Mouse (Mus musculus) heart, postnatal 0 days (tissue): ENCODE measurements around the gene Ehmt2. TPM values are rescaled to one million over a fixed set of nuclear protein-coding genes. Genes with fewer than 3 reads are reported as not detected.

Source experiments
- ATAC-seq: fragments of 200-750 bp; cut with Nextera tagmentation; 2 replicates; pipeline ENCODE4 v1.8.0; 2017; ENCODE audit warnings: low read depth, moderate number of reproducible peaks, moderate library complexity; ENCODE audit not compliant: insufficient read depth
- DNase-seq: peaks from one replicate; pipeline ENCODE4 v3.0.0-alpha.2; 2016; ENCODE audit warnings: low spot score
- H3K27ac ChIP-seq: fragments of 300-500 bp; sonication (generic); 2 replicates; pipeline ENCODE4 v1.5.1; 2014; ENCODE audit warnings: low read depth, mild to moderate bottlenecking
- H3K27me3 ChIP-seq: fragments of 300-500 bp; sonication (generic); 2 replicates; pipeline ENCODE4 v1.6.1; 2014; ENCODE audit warnings: low read length, mixed read lengths; ENCODE audit not compliant: control insufficient read depth, insufficient read depth
- H3K36me3 ChIP-seq: fragments of 300-500 bp; sonication (generic); replicated peaks from 2 replicates; pipeline ENCODE4 v1.6.1; 2014; ENCODE audit warnings: low read length, mixed read lengths; ENCODE audit not compliant: control insufficient read depth, insufficient read depth
- H3K4me1 ChIP-seq: fragments of 300-500 bp; sonication (generic); 2 replicates; pipeline ENCODE4 v1.6.1; 2014; ENCODE audit warnings: antibody characterized with exemption; ENCODE audit not compliant: control insufficient read depth, insufficient read depth
- H3K4me2 ChIP-seq: fragments of 300-500 bp; sonication (generic); 2 replicates; pipeline ENCODE4 v1.6.1; 2014; ENCODE audit warnings: low read depth, mild to moderate bottlenecking, low read length, moderate library complexity
- H3K4me3 ChIP-seq: fragments of 300-500 bp; sonication (generic); 2 replicates; pipeline ENCODE4 v1.5.1; 2014; ENCODE audit warnings: low read depth, low read length
- H3K9ac ChIP-seq: fragments of 300-500 bp; sonication (generic); replicated peaks from 2 replicates; pipeline ENCODE4 v1.6.1; 2014; ENCODE audit warnings: low read depth, low read length, mixed read lengths
- H3K9me3 ChIP-seq: fragments of 300-500 bp; sonication (generic); replicated peaks from 2 replicates; pipeline ENCODE4 v1.6.1; 2016; ENCODE audit warnings: low read length; ENCODE audit not compliant: control insufficient read depth
- CTCF ChIP-seq: IDR thresholded peaks from 2 replicates; pipeline ENCODE4 v1.5.1; 2016; ENCODE audit warnings: antibody characterized with exemption, control low read depth, low read depth
- EP300 ChIP-seq: IDR thresholded peaks from 2 replicates; pipeline ENCODE4 v1.6.1; 2016; ENCODE audit warnings: antibody characterized with exemption, low read depth
- WGBS: fragments of 180-500 bp; shearing (Covaris S2); extraction: QIAGEN DNeasy Blood & Tissue Kit; methylation state at CpG from one replicate; pipeline ENCODE4 v1.1.7; 2014; 5-methylcytosine and 5-hydroxymethylcytosine counted together
- polyA plus RNA-seq: library from polyadenylated mRNA; unstranded; fragments of >200 nt; fragmentation: Nextera tagmentation; extraction: Ambion mirVana; gene quantifications from 2 replicates; pipeline ENCODE4 v1.2.1, GENCODE M21; 2015
- total RNA-seq: library from RNA; depleted of rRNA; stranded (reverse); fragments of >200 nt; gene quantifications from 2 replicates; pipeline ENCODE4 v1.2.3, GENCODE M21; 2014; ENCODE audit warnings: low replicate concordance

Ehmt2 gene
- total and polyA plus RNA-seq, 2 experiments from 2014 or later = 17.6 to 80.3 TPM

DNA sequence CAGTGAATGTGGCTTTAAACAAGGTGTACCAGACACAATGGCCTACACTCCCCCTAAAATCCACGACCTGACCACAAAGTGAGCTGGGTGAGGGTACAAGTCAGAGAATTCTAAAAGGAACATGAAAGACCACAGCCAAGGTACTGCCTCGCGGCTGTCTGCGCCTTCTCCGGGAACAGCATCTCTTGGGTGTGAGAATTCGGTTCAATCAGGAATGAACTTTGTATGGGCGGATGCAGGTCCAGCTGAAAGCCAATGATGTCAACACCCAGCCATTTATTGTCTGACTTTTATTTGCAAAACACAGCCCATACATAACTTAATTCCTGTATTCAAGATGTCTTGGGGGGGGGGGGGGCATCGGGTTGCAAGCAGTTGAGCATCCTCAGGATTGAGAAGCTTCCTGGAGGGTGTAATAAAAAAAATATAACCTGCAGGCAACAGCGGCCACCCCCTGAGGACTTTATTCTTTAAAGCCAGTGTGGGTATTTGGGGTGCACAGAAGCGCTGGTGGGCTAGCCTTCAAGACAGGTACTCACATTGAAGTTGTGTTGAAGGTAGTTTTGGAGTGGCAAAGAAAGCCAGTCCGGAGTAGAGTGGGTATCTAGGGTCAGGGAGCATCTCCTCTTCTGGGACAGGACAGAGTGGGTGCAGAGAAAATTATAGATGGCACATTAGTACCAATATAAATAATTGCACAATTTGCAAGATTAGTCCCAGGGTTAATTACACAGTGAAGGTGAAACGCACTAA lies 5.0 kb upstream of the Ehmt2 start:
- Histone ChIP-seq H3K9me3 (no peaks in the 10 kb centered on the region), H3K4me2 (peak overlapping the region; percentile 99), H3K4me1 (peaks cover 17% of the 10 kb centered on the region), H3K9ac (peak overlapping the region; percentile 18), H3K36me3 (no peaks in the 10 kb centered on the region), H3K4me3 (peak overlapping the region; percentile 85), H3K27me3 (no peaks in the 10 kb centered on the region), H3K27ac (peak overlapping the region; percentile 80)
- WGBS = 74% methylated on average over 12 of the region's 12 CpGs
- TF ChIP-seq CTCF = no peak
- TF ChIP-seq EP300 = no peak
- ATAC-seq = no peak
- DNase-seq = no peak

- H3K36me3 ChIP-seq = no peaks in the 10 kb centered on the region
- peaks cover 17% of the 10 kb centered on the region for H3K4me1 ChIP-seq
- no peaks in the 10 kb centered on the region for H3K27me3 ChIP-seq
- WGBS = 0% methylated on average over 20 of the region's 51 CpGs
- ATAC-seq (peak; percentile 90), DNase-seq (peak; percentile 91)
- peak overlapping the region; percentile 80 for H3K27ac ChIP-seq
- H3K9me3 ChIP-seq = no peaks in the 10 kb centered on the region
- H3K4me2 ChIP-seq = peak overlapping the region; percentile 99
- peak overlapping the region; percentile 68 for H3K9ac ChIP-seq
- TF ChIP-seq EP300 (no peak), CTCF (no peak; the same call in 1 of the 2 replicates)
- peak overlapping the region; percentile 85 for H3K4me3 ChIP-seq
Measured at GRCm38 (mm10) chr17:34894074-34894597, 4.1 kb upstream of the Ehmt2 start.

GRCm38 (mm10) chr17:34894801-34895530 lies 3.3 kb upstream of the Ehmt2 start:
- Histone ChIP-seq H3K27me3 (no peaks in the 10 kb centered on the region), H3K4me2 (peak overlapping the region; percentile 99), H3K4me3 (peak overlapping the region; percentile 85), H3K9ac (peak overlapping the region; percentile 68), H3K4me1 (peaks cover 18% of the 10 kb centered on the region), H3K9me3 (no peaks in the 10 kb centered on the region), H3K36me3 (no peaks in the 10 kb centered on the region), H3K27ac (peak overlapping the region; percentile 80)
- no peak for TF ChIP-seq CTCF
- TF ChIP-seq EP300 = no peak
- 13% methylated on average over 47 of the region's 51 CpGs for WGBS
- ATAC-seq (peak; percentile 1; the same call in 1 of the 2 replicates), DNase-seq (no peak)

- Histone ChIP-seq H3K27ac (0 out of 2 replicates have a peak overlapping the region, but pooled peaks have one; percentile 80), H3K4me3 (no peak overlapping the region), H3K4me2 (no peak overlapping the region), H3K9ac (no peak overlapping the region), H3K9me3 (no peaks in the 10 kb centered on the region), H3K36me3 (no peaks in the 10 kb centered on the region), H3K4me1 (peaks cover 21% of the 10 kb centered on the region), H3K27me3 (no peaks in the 10 kb centered on the region)
- no peak for TF ChIP-seq CTCF
- TF ChIP-seq EP300 = no peak
- WGBS = 91% methylated on average over 15 of the region's 15 CpGs
- ATAC-seq = no peak
- DNase-seq = no peak
Measured at GRCm38 (mm10) chr17:34895724-34896123, 2.5 kb upstream of the Ehmt2 start.

DNA sequence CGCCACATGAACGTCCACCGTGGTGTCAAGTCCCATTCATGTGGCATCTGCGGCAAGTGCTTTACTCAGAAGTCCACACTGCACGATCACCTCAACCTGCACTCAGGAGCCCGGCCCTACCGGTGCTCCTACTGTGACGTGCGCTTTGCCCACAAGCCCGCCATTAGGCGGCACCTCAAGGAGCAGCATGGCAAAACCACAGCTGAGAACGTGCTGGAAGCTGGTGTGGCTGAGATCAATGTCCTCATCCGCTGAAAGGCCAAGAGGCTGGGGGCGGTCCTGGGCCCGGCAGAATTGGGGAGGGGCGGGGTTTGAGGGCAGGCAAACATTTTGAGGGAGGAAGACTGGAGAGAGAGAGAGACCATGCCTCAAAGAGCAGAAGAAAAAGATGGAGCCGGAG lies 1.9 kb upstream of the Ehmt2 start:
- WGBS = 82% methylated on average over 17 of the region's 17 CpGs
- Histone ChIP-seq H3K9ac (no peak overlapping the region), H3K9me3 (no peaks in the 10 kb centered on the region), H3K27me3 (no peaks in the 10 kb centered on the region), H3K4me3 (no peak overlapping the region), H3K4me1 (peaks cover 21% of the 10 kb centered on the region), H3K4me2 (no peak overlapping the region), H3K36me3 (peaks cover 4% of the 10 kb centered on the region; the same call in 1 of the 2 replicates), H3K27ac (no peak overlapping the region)
- TF ChIP-seq EP300 (no peak), CTCF (no peak)
- ATAC-seq = no peak
- no peak for DNase-seq
